Mouse (Mus musculus) megakaryocyte, embryonic 14.5 days (primary cell): ENCODE measurements around the gene Scaf8. TPM values are rescaled to one million over a fixed set of nuclear protein-coding genes. Genes with fewer than 3 reads are reported as not detected.
"Not testable (repeated sequence)": the region's sequence is repeated elsewhere in the genome, so short reads cannot be mapped to it uniquely, and the experiment has no call there.

Source experiments
- H3K27me3 ChIP-seq: replicated peaks from 2 replicates; pipeline ENCODE3; 2012; ENCODE audit warnings: inconsistent platforms
- H3K36me3 ChIP-seq: replicated peaks from 2 replicates; pipeline ENCODE3; 2012; ENCODE audit warnings: low read length, inconsistent platforms, mixed read lengths
- H3K4me1 ChIP-seq: 2 replicates; pipeline ENCODE4 v1.6.1; 2012; ENCODE audit warnings: inconsistent platforms
- H3K4me3 ChIP-seq: replicated peaks from 2 replicates; pipeline ENCODE3; 2012; ENCODE audit warnings: moderate library complexity, mild to moderate bottlenecking, inconsistent platforms
- H3K9me3 ChIP-seq: 2 replicates; pipeline ENCODE4 v1.6.1; 2012; ENCODE audit warnings: inconsistent platforms
- FLI1 ChIP-seq: IDR thresholded peaks from 2 replicates; pipeline ENCODE4 v1.6.1; 2012; ENCODE audit warnings: low read length, inconsistent platforms, mixed read lengths
- GATA1 ChIP-seq: IDR thresholded peaks from 3 replicates; pipeline ENCODE4 v1.6.1; 2012; ENCODE audit warnings: mixed read lengths, low read length, inconsistent platforms, borderline replicate concordance
- polyA plus RNA-seq: library from polyadenylated mRNA; stranded (reverse); fragments of >175 nt; gene quantifications from 2 replicates; pipeline ENCODE4 v1.2.3, GENCODE M21; 2012; ENCODE audit warnings: low replicate concordance; ENCODE audit not compliant: insufficient read depth

The Scaf8 gene
- polyA plus RNA-seq, result 3.9 and 4.5 TPM in 2 replicates

GRCm38 (mm10) chr17:3114720-3115379 lies at the start of gene Scaf8:
Gene Scaf8 (plus strand): TSS chr17:3114972.
- TF ChIP-seq FLI1 (no peak), GATA1 (no peak)
- Histone ChIP-seq H3K36me3 (peaks cover 27% of the 10 kb centered on the region), H3K4me1 (peaks cover 28% of the 10 kb centered on the region)

GRCm38 (mm10) chr17:3075166-3075872 lies 39.5 kb upstream of the Scaf8 start:
- Histone ChIP-seq H3K4me3 (no peak overlapping the region), H3K4me1 (no peaks in the 10 kb centered on the region), H3K27me3 (no peaks in the 10 kb centered on the region), H3K36me3 (peaks cover 66% of the 10 kb centered on the region), H3K9me3 (no peaks in the 10 kb centered on the region; the same call in 1 of the 2 replicates)
- no peak for TF ChIP-seq FLI1
- TF ChIP-seq GATA1, result no peak

More at GRCm38 (mm10) chr17:3114720-3115379, at the start of gene Scaf8:
- Histone ChIP-seq H3K4me3 (peak within 1 kb of the TSS; percentile 99), H3K9me3 (no peaks in the 10 kb centered on the region), H3K27me3 (no peaks in the 10 kb centered on the region)

GRCm38 (mm10) chr17:3075873-3076245 lies 38.9 kb upstream of the Scaf8 start:
- Histone ChIP-seq H3K36me3 (peaks cover 61% of the 10 kb centered on the region), H3K4me1 (peaks cover 3% of the 10 kb centered on the region), H3K9me3 (no peaks in the 10 kb centered on the region; the same call in 1 of the 2 replicates), H3K27me3 (no peaks in the 10 kb centered on the region), H3K4me3 (no peak overlapping the region)
- TF ChIP-seq GATA1, result no peak
- TF ChIP-seq FLI1, result no peak

- H3K27me3 ChIP-seq, H3K9me3 ChIP-seq, H3K4me3 ChIP-seq: not testable (repeated sequence)
- H3K36me3 ChIP-seq, result peaks cover 40% of the 10 kb centered on the region
- H3K4me1 ChIP-seq, result peaks cover 12% of the 10 kb centered on the region
Measured at GRCm38 (mm10) chr17:3077936-3078335, 36.8 kb upstream of the Scaf8 start.

- not testable (repeated sequence) for H3K27me3 ChIP-seq, H3K4me3 ChIP-seq, H3K9me3 ChIP-seq
- Histone ChIP-seq H3K4me1 (peaks cover 19% of the 10 kb centered on the region), H3K36me3 (peaks cover 12% of the 10 kb centered on the region)
Measured at GRCm38 (mm10) chr17:3080587-3081349, 34.0 kb upstream of the Scaf8 start.

GRCm38 (mm10) chr17:3081512-3082100 lies 33.2 kb upstream of the Scaf8 start:
- H3K36me3 ChIP-seq, H3K27me3 ChIP-seq, H3K4me3 ChIP-seq, H3K9me3 ChIP-seq: not testable (repeated sequence)
- H3K4me1 ChIP-seq, result peaks cover 19% of the 10 kb centered on the region

GRCm38 (mm10) chr17:3082125-3082755 lies 32.5 kb upstream of the Scaf8 start:
- not testable (repeated sequence) for H3K9me3 ChIP-seq, H3K27me3 ChIP-seq, H3K4me3 ChIP-seq, H3K36me3 ChIP-seq
- peaks cover 19% of the 10 kb centered on the region for H3K4me1 ChIP-seq

- not testable (repeated sequence) for H3K36me3 ChIP-seq, H3K27me3 ChIP-seq, H3K9me3 ChIP-seq
- Histone ChIP-seq H3K4me3 (peak overlapping the region; percentile 85), H3K4me1 (peaks cover 19% of the 10 kb centered on the region)
Measured at GRCm38 (mm10) chr17:3082756-3083749, 31.7 kb upstream of the Scaf8 start.

GRCm38 (mm10) chr17:3083886-3084550 lies 30.8 kb upstream of the Scaf8 start:
- Histone ChIP-seq H3K4me1 (peaks cover 19% of the 10 kb centered on the region), H3K4me3 (peak overlapping the region; percentile 89), H3K27me3 (no peaks in the 10 kb centered on the region), H3K36me3 (no peaks in the 10 kb centered on the region), H3K9me3 (peaks cover 3% of the 10 kb centered on the region; the same call in 1 of the 2 replicates)
- TF ChIP-seq GATA1, result no peak
- TF ChIP-seq FLI1, result no peak
